Mouse (Mus musculus) gastrocnemius, postnatal 36 days (tissue): Measurements from ENCODE around the gene Gm11032. TPM values are rescaled to one million over a fixed set of nuclear protein-coding genes. Genes with fewer than 3 reads are reported as not detected.
A peak's percentile ranks its signal among the peaks of the same experiment; 100 is the strongest.
"Not testable (repeated sequence)": the region's sequence is repeated elsewhere in the genome, so short reads cannot be mapped to it uniquely, and the experiment has no call there.

Experiments used
- DNase-seq, 2 experiments: peaks; one replicate each; pipeline ENCODE4 v3.0.0; 2022
- intact Hi-C: fragments of 180-260 bp; cut with DNase I; formaldehyde crosslinking; loops from one replicate; pipeline ENCODE4 v1.15.1; 2025
- long read RNA-seq, 2 experiments: library from polyadenylated mRNA; stranded (forward); transcript quantifications; one replicate each; pipeline ENCODE4 v2.0.0; 2021
- total RNA-seq, 2 experiments: library from RNA; stranded (reverse); gene quantifications; 2 replicates each; pipeline ENCODE4 v1.2.3; 2021

Gm11032 gene
- not detected for total RNA-seq
- long read RNA-seq, experiment 1 = 0 reads
- long read RNA-seq, experiment 2 = 0 reads

GRCm38 (mm10) chr11:4620017-4620485 lies at the start of gene Gm11032:
Gene Gm11032, plus strand, starts transcription at chr11:4620067.
- intact Hi-C loops = no loop called here
- DNase-seq = no peak

- intact Hi-C loops = no loop called here
- DNase-seq = no peak
Measured at GRCm38 (mm10) chr11:4571491-4571901, 48.4 kb upstream of the Gm11032 start.

- intact Hi-C loops, DNase-seq: not testable (repeated sequence)
Measured at GRCm38 (mm10) chr11:4576090-4576732, 43.7 kb upstream of the Gm11032 start.

- no peak for DNase-seq
Measured at GRCm38 (mm10) chr11:4577079-4577478, 42.8 kb upstream of the Gm11032 start.

GRCm38 (mm10) chr11:4578682-4579081 lies 41.2 kb upstream of the Gm11032 start:
- peak in 1 of 2 experiments; percentile 69 for DNase-seq
- intact Hi-C loops = no loop called here

More at GRCm38 (mm10) chr11:4577079-4577478, 42.8 kb upstream of the Gm11032 start:
- intact Hi-C loops = no loop called here

GRCm38 (mm10) chr11:4591811-4592210 lies 28.1 kb upstream of the Gm11032 start:
- DNase-seq = no peak
- intact Hi-C loops = no loop called here

- no peak for DNase-seq
- intact Hi-C loops = no loop called here
Measured at GRCm38 (mm10) chr11:4593491-4593848, 26.4 kb upstream of the Gm11032 start.

GRCm38 (mm10) chr11:4593849-4594607 lies 25.8 kb upstream of the Gm11032 start:
- intact Hi-C loops = no loop called here
- DNase-seq = no peak

- intact Hi-C loops = no loop called here
- DNase-seq = peak; percentile 96 to 97
Measured at GRCm38 (mm10) chr11:4594608-4595500, 25.0 kb upstream of the Gm11032 start, which contains the start of gene Mtmr3. Gene Mtmr3, minus strand, starts transcription at chr11:4594863.

- no peak for DNase-seq
- intact Hi-C loops = no loop called here
Measured at GRCm38 (mm10) chr11:4598411-4598810, 21.5 kb upstream of the Gm11032 start.

- no peak for DNase-seq
- intact Hi-C loops = loop anchor here (5.0 kb wide), 1 partner anchor 37 kb away; the partner anchor contains the start of gene Ascc2
Measured at GRCm38 (mm10) chr11:4599916-4600315, 20.0 kb upstream of the Gm11032 start.

- intact Hi-C loops = loop anchor here (5.0 kb wide), 1 partner anchor 35 kb away; the partner anchor contains the start of gene Ascc2
- DNase-seq = no peak
Measured at GRCm38 (mm10) chr11:4601890-4602289, 18.0 kb upstream of the Gm11032 start.

GRCm38 (mm10) chr11:4602691-4603441 lies 17.0 kb upstream of the Gm11032 start:
- intact Hi-C loops = loop anchor here (5.0 kb wide), 1 partner anchor 34 kb away; the partner anchor contains the start of gene Ascc2
- peak; percentile 6 to 54 for DNase-seq

- DNase-seq = no peak
- intact Hi-C loops = loop anchor here (5.0 kb wide), 1 partner anchor 33 kb away; the partner anchor contains the start of gene Ascc2
Measured at GRCm38 (mm10) chr11:4604441-4604840, 15.4 kb upstream of the Gm11032 start.

- intact Hi-C loops = no loop called here
- no peak for DNase-seq
Measured at GRCm38 (mm10) chr11:4605414-4605813, 14.5 kb upstream of the Gm11032 start.

GRCm38 (mm10) chr11:4606541-4606940 lies 13.3 kb upstream of the Gm11032 start:
- DNase-seq = no peak
- intact Hi-C loops = no loop called here

GRCm38 (mm10) chr11:4611904-4612303 lies 8.0 kb upstream of the Gm11032 start:
- intact Hi-C loops = no loop called here
- DNase-seq = no peak

GRCm38 (mm10) chr11:4620501-4621108 lies 738 bp downstream of the Gm11032 start:
- peak; percentile 36 to 37 for DNase-seq
- intact Hi-C loops = no loop called here

GRCm38 (mm10) chr11:4621866-4622265 lies 2.0 kb downstream of the Gm11032 start:
- DNase-seq = no peak
- intact Hi-C loops = no loop called here
